Mouse (Mus musculus) CH12.LX (cell line): ENCODE data around the gene Gpx8. TPM values are rescaled to one million over a fixed set of nuclear protein-coding genes. Genes with fewer than 3 reads are reported as not detected.
"Not testable (repeated sequence)": the region's sequence is repeated elsewhere in the genome, so short reads cannot be mapped to it uniquely, and the experiment has no call there.

Experiments
- DNase-seq: peaks from one replicate; pipeline ENCODE4 v3.0.0-alpha.2; 2013; ENCODE audit errors: extremely low read depth
- H3K27ac ChIP-seq: 2 replicates; pipeline ENCODE4 v1.5.1; 2012; ENCODE audit warnings: low read depth, mild to moderate bottlenecking, control low read depth, moderate library complexity; ENCODE audit not compliant: insufficient read depth
- H3K27me3 ChIP-seq: replicated peaks from 2 replicates; pipeline ENCODE3; 2012; ENCODE audit warnings: inconsistent platforms
- H3K36me3 ChIP-seq, 2 experiments: replicated peaks in 1 of 2; 2 replicates each; pipeline versions ENCODE3 to v1.6.1; 2012; ENCODE audit warnings: inconsistent platforms in 1 of 2, low read length in 1 of 2, mild to moderate bottlenecking in 1 of 2, mixed read lengths in 1 of 2, moderate library complexity in 1 of 2; ENCODE audit not compliant: control insufficient read depth in 1 of 2, insufficient read depth in 1 of 2
- H3K4me1 ChIP-seq, 2 experiments: 2 replicates each; pipeline ENCODE4 v1.6.1; 2012; ENCODE audit warnings: inconsistent platforms in 1 of 2, moderate library complexity in 1 of 2; ENCODE audit not compliant: insufficient read depth in 2 of 2, control insufficient read depth in 1 of 2
- H3K4me2 ChIP-seq: 2 replicates; pipeline ENCODE4 v1.6.1; 2012; ENCODE audit warnings: low read depth, mild to moderate bottlenecking, control low read depth; ENCODE audit not compliant: poor library complexity, insufficient read depth, severe bottlenecking
- H3K4me3 ChIP-seq, 3 experiments: fragments of 150-350 bp in 1 of 3; sonication (generic) in 1 of 3; replicated peaks in 1 of 3; 2 replicates each; pipeline versions ENCODE3 to v1.5.1; 2011 to 2012; ENCODE audit warnings: low read depth in 2 of 3, low read length in 2 of 3, mild to moderate bottlenecking in 2 of 3, moderate library complexity in 2 of 3, control low read depth in 1 of 3, improper control_type of control experiment in 1 of 3, inconsistent platforms in 1 of 3, mixed read lengths in 1 of 3; ENCODE audit not compliant: poor library complexity in 1 of 3
- H3K79me2 ChIP-seq: replicated peaks from 2 replicates; pipeline ENCODE4 v1.6.1; 2012; ENCODE audit warnings: mild to moderate bottlenecking, moderate library complexity; ENCODE audit not compliant: control insufficient read depth, poor library complexity, insufficient read depth, severe bottlenecking; ENCODE audit errors: extremely low read depth
- H3K9ac ChIP-seq: 2 replicates; pipeline ENCODE4 v1.6.1; 2012; ENCODE audit warnings: low read depth, mild to moderate bottlenecking, control low read depth, moderate library complexity; ENCODE audit not compliant: insufficient read depth
- H3K9me3 ChIP-seq: replicated peaks from 2 replicates; pipeline ENCODE3; 2012; ENCODE audit warnings: low read length, inconsistent platforms, mixed read lengths
- BHLHE40 ChIP-seq: IDR thresholded peaks from 2 replicates; pipeline ENCODE4 v1.6.1; 2011; ENCODE audit warnings: mild to moderate bottlenecking, low read depth, low read length, improper control_type of control experiment
- CTCF ChIP-seq, 2 experiments: IDR thresholded peaks in 1 of 2; conservative IDR thresholded peaks in 1 of 2; 2 replicates each; pipeline ENCODE4 v1.5.1; 2011 to 2012; ENCODE audit warnings: low read depth in 2 of 2, low read length in 2 of 2, improper control_type of control experiment in 1 of 2, inconsistent platforms in 1 of 2, mild to moderate bottlenecking in 1 of 2, moderate library complexity in 1 of 2
- E2F4 ChIP-seq: IDR thresholded peaks from 2 replicates; pipeline ENCODE4 v1.6.1; 2011; ENCODE audit warnings: low read depth, low read length, improper control_type of control experiment; ENCODE audit not compliant: insufficient replicate concordance
- ELF1 ChIP-seq: IDR thresholded peaks from 2 replicates; pipeline ENCODE4 v1.6.1; 2014; ENCODE audit warnings: low read depth, mild to moderate bottlenecking, inconsistent platforms, low read length, improper control_type of control experiment
- EP300 ChIP-seq: IDR thresholded peaks from 2 replicates; pipeline ENCODE4 v1.6.1; 2011; ENCODE audit warnings: low read length, improper control_type of control experiment
- ETS1 ChIP-seq: conservative IDR thresholded peaks from 2 replicates; pipeline ENCODE4 v1.6.1; 2012; ENCODE audit warnings: low read depth, mild to moderate bottlenecking, inconsistent platforms, low read length, improper control_type of control experiment, moderate library complexity
- GABPA ChIP-seq: IDR thresholded peaks from 2 replicates; pipeline ENCODE4 v1.6.1; 2012; ENCODE audit warnings: low read depth, low read length, improper control_type of control experiment, inconsistent platforms; ENCODE audit not compliant: insufficient replicate concordance
- IRF4 ChIP-seq: IDR thresholded peaks from 2 replicates; pipeline ENCODE4 v1.6.1; 2014; ENCODE audit warnings: low read depth, mild to moderate bottlenecking, inconsistent platforms, low read length, improper control_type of control experiment
- JUN ChIP-seq: IDR thresholded peaks from 2 replicates; pipeline ENCODE4 v1.6.1; 2011; ENCODE audit warnings: low read depth, mild to moderate bottlenecking, low read length, improper control_type of control experiment, moderate library complexity; ENCODE audit not compliant: insufficient read depth
- JUND ChIP-seq: conservative IDR thresholded peaks from 2 replicates; pipeline ENCODE4 v1.6.1; 2011; ENCODE audit warnings: low read depth, low read length, improper control_type of control experiment
- MAFK ChIP-seq: IDR thresholded peaks from 2 replicates; pipeline ENCODE4 v1.6.1; 2011; ENCODE audit warnings: low read length, improper control_type of control experiment; ENCODE audit not compliant: insufficient replicate concordance
- MAZ ChIP-seq: IDR thresholded peaks from 2 replicates; pipeline ENCODE4 v1.6.1; 2012; ENCODE audit warnings: low read depth, mild to moderate bottlenecking, inconsistent platforms, low read length, improper control_type of control experiment, moderate library complexity
- MEF2A ChIP-seq: IDR thresholded peaks from 2 replicates; pipeline ENCODE4 v1.6.1; 2014; ENCODE audit warnings: low read depth, mild to moderate bottlenecking, inconsistent platforms, low read length, improper control_type of control experiment, borderline replicate concordance
- MXI1 ChIP-seq: IDR thresholded peaks from 2 replicates; pipeline ENCODE4 v1.6.1; 2011; ENCODE audit warnings: mild to moderate bottlenecking, low read depth, low read length, improper control_type of control experiment
- MYC ChIP-seq: IDR thresholded peaks from 2 replicates; pipeline ENCODE4 v1.6.1; 2011; ENCODE audit warnings: low read depth, mild to moderate bottlenecking, improper control_type of control experiment, low read length
- NELFE ChIP-seq: IDR thresholded peaks from 2 replicates; pipeline ENCODE4 v1.6.1; 2011; ENCODE audit warnings: low read depth, low read length, improper control_type of control experiment
- POLR2AphosphoS2 ChIP-seq: IDR thresholded peaks from 2 replicates; pipeline ENCODE4 v1.6.1; 2011; ENCODE audit warnings: low read depth, low read length, improper control_type of control experiment
- SIN3A ChIP-seq: IDR thresholded peaks from 2 replicates; pipeline ENCODE4 v1.6.1; 2012; ENCODE audit warnings: low read length, improper control_type of control experiment, inconsistent platforms
- SMC3 ChIP-seq: IDR thresholded peaks from 2 replicates; pipeline ENCODE4 v1.6.1; 2011; ENCODE audit warnings: low read depth, low read length, improper control_type of control experiment
- TBP ChIP-seq: conservative IDR thresholded peaks from 2 replicates; pipeline ENCODE4 v1.6.1; 2011; ENCODE audit warnings: low read depth, low read length, improper control_type of control experiment
- ZC3H11A ChIP-seq: IDR thresholded peaks from 2 replicates; pipeline ENCODE4 v1.6.1; 2012; ENCODE audit warnings: low read depth, mild to moderate bottlenecking, inconsistent platforms, low read length, improper control_type of control experiment
- dilution Hi-C: fragments of 300-500 bp; cut with MboI; formaldehyde crosslinking; loops from 2 replicates; pipeline ENCODE4 v1.14.3; 2020; ENCODE audit warnings: low sequenced_read_pairs; ENCODE audit not compliant: extremely low pct_unique_long_range_greater_than_20kb, extremely low pct_ligation_motif_present
- in situ Hi-C: fragments of 300-500 bp; cut with MboI; formaldehyde crosslinking; loops from 3 replicates; pipeline ENCODE4 v1.14.3; 2019; ENCODE audit warnings: low sequenced_read_pairs, low pct_ligation_motif_present, low pct_unique_long_range_greater_than_20kb, mixed read lengths
- polyA plus RNA-seq: library from polyadenylated mRNA; unstranded; fragments of >175 nt; gene quantifications from 2 replicates; pipeline ENCODE4 v1.2.1, GENCODE M21; 2012; ENCODE audit warnings: low read depth; ENCODE audit not compliant: insufficient read length
- total RNA-seq, 2 experiments: library from RNA; depleted of rRNA; stranded (reverse); fragments of 300-350 nt in 1 of 2; fragments of >200 nt in 1 of 2; gene quantifications; 2 replicates each; pipeline ENCODE4 v1.2.3; 2012 to 2014

The Gpx8 gene
- total and polyA plus RNA-seq, 3 experiments, result not detected

- Histone ChIP-seq H3K36me3 (no peaks in the 10 kb centered on the region), H3K4me2 (no peak overlapping the region), H3K4me3 (no peak overlapping the region), H3K9me3 (no peaks in the 10 kb centered on the region), H3K27me3 (peaks cover 6% of the 10 kb centered on the region), H3K9ac (no peak overlapping the region), H3K27ac (no peak overlapping the region)
- no peak for DNase-seq
- TF ChIP-seq CTCF (conservative IDR thresholded peaks at IDR 0.05 in 1 of 2, IDR thresholded peaks at IDR 0.05 in 1 of 2; ENCODE audit: low read depth in 2 of 2, low read length in 2 of 2) (no peak), NELFE (no peak), POLR2AphosphoS2 (no peak), MYC (no peak), TBP (no peak), MAFK (no peak), GABPA (no peak), E2F4 (no peak), SIN3A (no peak), ZC3H11A (no peak), SMC3 (no peak)
- TF ChIP-seq, all 38 proteins: peak for 0
- Histone ChIP-seq H3K4me1 (peaks cover 14 to 22% of the 10 kb centered on the region in 2 experiments), H3K79me2 (no peaks in the 10 kb centered on the region)
- in situ Hi-C loops, result no loop called here
- dilution Hi-C loops, result no loop called here
Measured at GRCm38 (mm10) chr13:113021521-113021920, 24.7 kb downstream of the Gpx8 start.

DNA sequence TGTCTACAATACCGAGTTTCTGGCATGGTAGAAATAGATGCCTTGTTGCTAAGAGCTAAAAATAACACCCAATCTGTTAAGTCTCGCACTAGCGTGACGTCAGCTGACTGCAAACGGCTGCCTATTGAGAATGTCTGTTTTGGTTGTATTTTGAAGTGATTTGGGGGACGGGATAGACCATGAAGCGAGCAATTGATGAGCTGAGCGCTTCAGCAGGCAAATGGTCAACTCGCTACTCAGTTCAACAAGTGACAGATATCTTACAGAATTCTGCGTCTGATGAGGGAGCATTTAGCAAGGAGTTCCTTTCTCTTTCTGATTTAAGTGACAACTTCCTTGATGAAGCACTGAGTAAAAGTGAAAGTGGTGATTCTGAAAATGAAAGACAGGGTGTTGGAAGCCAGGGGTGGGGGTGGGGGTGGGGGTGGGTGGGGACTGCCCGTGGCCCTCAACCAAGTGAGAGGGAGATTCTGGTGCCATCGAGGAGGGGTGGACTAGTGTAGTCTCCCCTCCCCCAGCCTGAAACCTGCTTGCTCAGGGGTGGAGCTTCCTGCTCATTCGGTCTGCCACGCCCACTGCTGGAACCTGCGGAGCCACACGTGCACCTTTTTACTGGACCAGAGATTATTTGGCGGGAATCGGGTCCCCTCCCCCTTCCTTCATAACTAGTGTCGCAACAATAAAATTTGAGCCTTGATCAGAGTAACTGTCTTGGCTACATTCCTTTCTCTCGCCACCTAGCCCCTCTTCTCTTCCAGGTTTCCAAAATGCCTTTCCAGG is 32.8 kb downstream of the Gpx8 start:
- peak overlapping the region; percentile 39 to 66 (median 51) for H3K4me3 ChIP-seq
- H3K4me2 ChIP-seq, result peak overlapping the region; percentile 90
- peak overlapping the region; percentile 37; the same call in 1 of the 2 replicates for H3K27ac ChIP-seq
- TF ChIP-seq MEF2A, result peak; percentile 91
- peak; percentile 51 for TF ChIP-seq BHLHE40
- TF ChIP-seq ETS1, result peak; percentile 88
- TF ChIP-seq EP300, result 0 out of 2 replicates have a peak, but pooled peaks have one; percentile 40
- peak; percentile 35; the same call in 1 of the 2 replicates for TF ChIP-seq MXI1
- 0 out of 2 replicates have a peak, but pooled peaks have one; percentile 54 for TF ChIP-seq MAZ
- TF ChIP-seq SIN3A, result peak; percentile 75
- peak; percentile 60; the same call in 1 of the 2 replicates for TF ChIP-seq MAFK
- peak; percentile 45; the same call in 1 of the 2 replicates for TF ChIP-seq ELF1
- TF ChIP-seq JUN, result peak; percentile 33; the same call in 1 of the 2 replicates
- peak; percentile 68 for TF ChIP-seq JUND
- peak; percentile 90 for TF ChIP-seq IRF4
- peaks cover 13 to 21% of the 10 kb centered on the region in 2 experiments for H3K4me1 ChIP-seq
- H3K36me3 ChIP-seq, in situ Hi-C loops, dilution Hi-C loops, H3K9me3 ChIP-seq, H3K79me2 ChIP-seq, H3K27me3 ChIP-seq: not testable (repeated sequence)
- H3K9ac ChIP-seq, result peak overlapping the region; percentile 27; the same call in 1 of the 2 replicates
- peak; percentile 82 for DNase-seq
